14 mouse cellular contexts compared by ENCODE assay signal in genomic region chr13:44058277-44058676, GRCm38 (mm10).
"Had no signal": no experiment of that assay in that cellular context is flagged by ENCODE, and none has a peak within 500 bp of the region (broad histone marks: within the 10 kb centered on the region; RNA-seq: fewer than 3 reads in every experiment).

No protein-coding gene starts in this region.

- DNase-seq: kidney, postnatal 25 days; lung, embryonic 14.5 days; lung, postnatal 10 days; lung, postnatal 4 days; midbrain, embryonic 14.5 days; right cerebral cortex, adult 18-20 months; right cerebral cortex, postnatal 25 days; thymus, postnatal 4 days had no signal

- H3K27ac ChIP-seq: left cerebral cortex, adult 2 months; limb, embryonic 15.5 days; liver, embryonic 12.5 days; midbrain, embryonic 10.5 days; neural tube, embryonic 15.5 days had no signal

- H3K4me3 ChIP-seq: left cerebral cortex, adult 2 months; limb, embryonic 15.5 days; liver, embryonic 12.5 days; midbrain, embryonic 10.5 days; myocyte; neural tube, embryonic 15.5 days had no signal

- ATAC-seq: liver, embryonic 12.5 days had no signal

- H3K9ac ChIP-seq: limb, embryonic 15.5 days; liver, embryonic 12.5 days; lung, embryonic 14.5 days; neural tube, embryonic 15.5 days had no signal

- H3K36me3 ChIP-seq: limb, embryonic 15.5 days; liver, embryonic 12.5 days; midbrain, embryonic 10.5 days; neural tube, embryonic 15.5 days had no signal

- H3K9me3 ChIP-seq: limb, embryonic 15.5 days; liver, embryonic 12.5 days; midbrain, embryonic 10.5 days; neural tube, embryonic 15.5 days had no signal

- H3K4me2 ChIP-seq: limb, embryonic 15.5 days; liver, embryonic 12.5 days; lung, embryonic 14.5 days; neural tube, embryonic 15.5 days had no signal

- H3K27me3 ChIP-seq: limb, embryonic 15.5 days; neural tube, embryonic 15.5 days had no signal
